Mouse (Mus musculus) erythroblast, embryonic 14.5 days (primary cell): ENCODE data around the gene Ntpcr.

Experiments used
- GATA1 ChIP-seq: IDR thresholded peaks from 2 replicates; pipeline ENCODE4 v1.6.1; 2012; ENCODE audit warnings: low read length, inconsistent platforms, mixed read lengths
- TAL1 ChIP-seq: IDR thresholded peaks from 3 replicates; pipeline ENCODE4 v1.6.1; 2012; ENCODE audit warnings: low read length, inconsistent platforms, mixed read lengths

GRCm38 (mm10) chr8:125709171-125709570 is 20.6 kb upstream of the Ntpcr start:
- TF ChIP-seq GATA1 (no peak), TAL1 (no peak)
